Mouse (Mus musculus) bone marrow macrophage, adult 2 months (primary cell): ENCODE measurements at regions not wholly inside any gene's neighbourhood (a gene's known extent, or its start where the extent isn't known, plus 50 kb on each side); places are given as distances from the start of the nearest gene placed in this dataset.

ENCODE experiments used
- CTCF ChIP-seq: IDR thresholded peaks from 2 replicates; pipeline ENCODE4 v1.5.1; 2012; ENCODE audit warnings: low read depth, mild to moderate bottlenecking, low read length, moderate library complexity
- POLR2A ChIP-seq: IDR thresholded peaks from 2 replicates; pipeline ENCODE4 v1.6.1; 2012; ENCODE audit warnings: mild to moderate bottlenecking, low read depth, low read length, borderline replicate concordance

DNA sequence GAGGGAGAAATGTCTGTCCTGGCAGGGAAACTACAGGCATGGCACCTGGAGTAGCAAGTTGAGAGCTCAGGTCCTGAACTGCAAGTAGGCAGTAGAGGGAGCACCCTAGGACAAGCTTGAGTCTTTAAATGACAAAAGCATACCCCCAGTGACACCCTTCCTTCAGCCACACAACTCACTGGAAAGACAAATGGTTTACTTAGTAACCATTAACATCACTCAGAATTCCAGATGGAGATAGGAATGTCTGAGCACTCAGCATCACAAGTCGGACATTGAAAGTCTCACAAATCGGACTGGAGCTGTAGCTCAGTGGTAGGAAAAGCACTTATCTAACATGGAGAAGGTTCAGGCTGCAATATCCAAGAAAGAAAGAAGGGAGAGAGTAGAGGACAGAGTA is 106.7 kb downstream of the Srek1 start:
- TF ChIP-seq POLR2A (no peak), CTCF (no peak)
